Mouse (Mus musculus) embryonic facial prominence, embryonic 10.5 days (tissue): Measurements from ENCODE around the gene Abcb10. TPM values are rescaled to one million over a fixed set of nuclear protein-coding genes. Genes with fewer than 3 reads are reported as not detected.
"Not testable (repeated sequence)": the region's sequence is repeated elsewhere in the genome, so short reads cannot be mapped to it uniquely, and the experiment has no call there.

Experiments
- DNase-seq: peaks from one replicate; pipeline ENCODE4 v3.0.0-alpha.2; 2017; ENCODE audit warnings: low spot score
- H3K27ac ChIP-seq: fragments of 300-500 bp; sonication (generic); replicated peaks from 2 replicates; pipeline ENCODE4 v1.5.1; 2016; ENCODE audit warnings: mild to moderate bottlenecking
- H3K27me3 ChIP-seq: fragments of 300-500 bp; sonication (generic); replicated peaks from 2 replicates; pipeline ENCODE4 v1.6.1; 2016; ENCODE audit warnings: low read depth, mild to moderate bottlenecking; ENCODE audit not compliant: poor library complexity, severe bottlenecking
- H3K36me3 ChIP-seq: fragments of 300-500 bp; sonication (generic); replicated peaks from 2 replicates; pipeline ENCODE4 v1.6.1; 2016; ENCODE audit warnings: mild to moderate bottlenecking, moderate library complexity
- H3K4me1 ChIP-seq: fragments of 300-500 bp; sonication (generic); 2 replicates; pipeline ENCODE4 v1.6.1; 2016
- H3K4me3 ChIP-seq: fragments of 300-500 bp; sonication (generic); 2 replicates; pipeline ENCODE4 v1.5.1; 2016; ENCODE audit warnings: mild to moderate bottlenecking, moderate library complexity
- H3K9me3 ChIP-seq: fragments of 300-500 bp; sonication (generic); 2 replicates; pipeline ENCODE4 v1.6.1; 2016; ENCODE audit warnings: mild to moderate bottlenecking
- WGBS: fragments of 180-500 bp; shearing (Covaris S2); methylation state at CpG from one replicate; pipeline ENCODE4 v1.1.7; 2016; 5-methylcytosine and 5-hydroxymethylcytosine counted together
- polyA plus RNA-seq: library from polyadenylated mRNA; unstranded; fragments of >200 nt; fragmentation: Nextera tagmentation; extraction: Ambion mirVana; gene quantifications from 2 replicates; pipeline ENCODE4 v1.2.1, GENCODE M21; 2016

Abcb10 gene
- polyA plus RNA-seq, 1 experiment from 2014 or later = 19.2 TPM

DNA sequence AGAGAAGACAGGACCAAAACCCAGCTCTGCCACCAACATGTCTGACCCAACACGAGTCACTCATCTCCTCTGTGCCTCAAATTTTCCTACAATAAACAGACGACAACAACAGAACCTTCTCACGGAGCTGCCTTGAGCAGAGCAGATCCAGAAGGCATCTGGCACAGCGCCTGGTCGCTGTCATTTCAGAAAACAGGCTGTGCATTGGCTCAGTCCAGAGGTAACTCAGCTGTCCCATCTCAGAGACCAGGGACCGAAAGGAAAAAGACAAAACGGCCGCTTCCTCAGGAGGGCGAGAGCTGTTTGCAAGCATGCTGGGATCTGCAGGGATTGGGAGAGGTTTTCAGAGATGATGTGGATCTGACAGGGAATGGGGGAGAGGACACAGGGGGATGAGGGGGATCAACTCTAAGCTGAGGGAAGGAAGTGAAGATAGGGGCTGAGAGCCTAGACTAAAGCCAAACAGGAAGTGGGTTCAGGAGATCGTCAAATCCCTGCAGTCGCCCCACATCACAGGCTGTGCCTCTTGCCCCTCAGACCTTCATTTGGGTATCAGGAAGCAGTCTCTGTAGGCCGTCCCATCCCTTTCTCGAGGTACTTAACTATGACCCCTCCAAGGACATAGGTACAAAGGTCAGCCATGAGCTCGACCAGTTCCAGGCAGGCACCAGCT lies 4.6 kb downstream of the Abcb10 start:
- no peak for DNase-seq
- Histone ChIP-seq H3K4me1 (peaks cover 25% of the 10 kb centered on the region), H3K4me3 (no peak overlapping the region; the same call in 1 of the 2 replicates), H3K9me3 (no peaks in the 10 kb centered on the region), H3K36me3 (0 out of 2 replicates have a peak, but pooled peaks cover 4% of the 10 kb centered on the region), H3K27me3 (peaks cover 18% of the 10 kb centered on the region), H3K27ac (no peak overlapping the region)
- 72% methylated on average over 14 of the region's 14 CpGs for WGBS

DNA sequence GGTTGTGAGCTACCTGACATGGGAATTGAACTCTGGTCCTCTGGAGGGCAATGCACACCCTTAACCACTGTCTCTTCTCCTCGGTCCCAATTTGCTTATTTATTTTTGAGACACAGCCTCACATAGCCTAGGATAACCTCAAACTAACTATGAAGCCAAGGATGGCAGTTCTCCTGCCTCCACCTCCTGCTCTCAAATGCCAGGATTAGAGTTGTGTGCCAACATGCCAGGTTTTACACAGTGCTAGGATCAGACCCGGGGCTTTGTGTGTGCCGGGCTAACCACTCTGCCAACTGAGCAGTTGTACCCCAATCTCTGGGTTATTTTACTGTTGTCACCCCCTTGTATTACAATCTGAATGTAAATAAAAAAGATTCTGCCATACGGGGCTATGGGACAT lies 5.4 kb downstream of the Abcb10 start:
- Histone ChIP-seq H3K9me3 (no peaks in the 10 kb centered on the region), H3K27ac (no peak overlapping the region), H3K4me3 (no peak overlapping the region), H3K36me3 (0 out of 2 replicates have a peak, but pooled peaks cover 4% of the 10 kb centered on the region), H3K27me3 (peaks cover 18% of the 10 kb centered on the region), H3K4me1 (peaks cover 17% of the 10 kb centered on the region)
- 93% methylated on average over 4 of the region's 4 CpGs for WGBS
- no peak for DNase-seq

DNA sequence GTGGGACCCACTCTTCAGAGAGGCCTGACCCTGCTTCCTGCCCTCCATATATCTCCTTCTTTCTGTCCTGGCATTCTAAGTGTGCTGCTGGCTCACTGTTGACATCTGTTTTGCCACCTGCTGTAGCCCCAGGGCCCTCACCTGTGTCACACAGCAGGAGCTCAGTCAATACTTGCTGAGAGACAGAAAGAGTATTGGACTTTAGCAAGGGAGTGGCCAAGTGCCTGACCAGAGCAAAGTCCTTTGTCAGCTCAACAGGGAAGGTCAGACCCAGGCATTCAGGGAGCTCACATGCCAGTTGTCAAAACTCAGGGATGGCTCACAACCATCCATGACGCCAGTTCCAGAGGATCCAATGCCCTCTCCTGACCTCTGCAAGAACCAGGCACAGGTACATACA lies 9.4 kb downstream of the Abcb10 start:
- Histone ChIP-seq H3K9me3 (no peaks in the 10 kb centered on the region), H3K36me3 (peaks cover 15% of the 10 kb centered on the region; the same call in 1 of the 2 replicates), H3K27me3 (no peaks in the 10 kb centered on the region), H3K4me3 (no peak overlapping the region), H3K4me1 (peaks cover 4% of the 10 kb centered on the region; the same call in 1 of the 2 replicates), H3K27ac (no peak overlapping the region)
- no peak for DNase-seq
- WGBS = 77% methylated on average over 1 of the region's 1 CpGs

GRCm38 (mm10) chr8:123966896-123967295 lies 16.0 kb downstream of the Abcb10 start:
- H3K36me3 ChIP-seq = peaks cover 41% of the 10 kb centered on the region
- H3K4me1 ChIP-seq = no peaks in the 10 kb centered on the region
- DNase-seq = no peak
- no peaks in the 10 kb centered on the region for H3K9me3 ChIP-seq
- H3K27me3 ChIP-seq = no peaks in the 10 kb centered on the region
- 71% methylated on average over 2 of the region's 2 CpGs for WGBS
- no peak overlapping the region for H3K27ac ChIP-seq
- no peak overlapping the region for H3K4me3 ChIP-seq

GRCm38 (mm10) chr8:123961371-123961770 lies 21.6 kb downstream of the Abcb10 start:
- Histone ChIP-seq H3K4me1 (no peaks in the 10 kb centered on the region), H3K9me3 (no peaks in the 10 kb centered on the region), H3K27ac (no peak overlapping the region), H3K36me3 (peaks cover 70% of the 10 kb centered on the region), H3K4me3 (no peak overlapping the region), H3K27me3 (no peaks in the 10 kb centered on the region)
- DNase-seq = no peak
- 74% methylated on average over 1 of the region's 1 CpGs for WGBS

GRCm38 (mm10) chr8:123960556-123960955 lies 22.4 kb downstream of the Abcb10 start:
- not testable (repeated sequence) for DNase-seq, H3K4me1 ChIP-seq, H3K9me3 ChIP-seq, H3K4me3 ChIP-seq, H3K27me3 ChIP-seq, H3K27ac ChIP-seq
- H3K36me3 ChIP-seq = peaks cover 64% of the 10 kb centered on the region
- WGBS = 94% methylated on average over 5 of the region's 5 CpGs

GRCm38 (mm10) chr8:123960056-123960455 lies 22.9 kb downstream of the Abcb10 start:
- Histone ChIP-seq H3K4me1 (no peaks in the 10 kb centered on the region), H3K36me3 (peaks cover 67% of the 10 kb centered on the region), H3K27me3 (no peaks in the 10 kb centered on the region), H3K9me3 (no peaks in the 10 kb centered on the region), H3K4me3 (no peak overlapping the region), H3K27ac (no peak overlapping the region)
- WGBS = 86% methylated on average over 9 of the region's 9 CpGs
- DNase-seq = no peak

GRCm38 (mm10) chr8:123959473-123959872 lies 23.4 kb downstream of the Abcb10 start:
- Histone ChIP-seq H3K4me3 (no peak overlapping the region), H3K36me3 (peaks cover 68% of the 10 kb centered on the region), H3K4me1 (no peaks in the 10 kb centered on the region), H3K27me3 (no peaks in the 10 kb centered on the region), H3K9me3 (no peaks in the 10 kb centered on the region), H3K27ac (no peak overlapping the region)
- WGBS = 91% methylated on average over 6 of the region's 6 CpGs
- DNase-seq = no peak

GRCm38 (mm10) chr8:123958130-123958529 lies 24.8 kb downstream of the Abcb10 start:
- Histone ChIP-seq H3K4me1 (no peaks in the 10 kb centered on the region), H3K27me3 (no peaks in the 10 kb centered on the region), H3K36me3 (peaks cover 72% of the 10 kb centered on the region), H3K9me3 (no peaks in the 10 kb centered on the region), H3K4me3 (no peak overlapping the region), H3K27ac (no peak overlapping the region)
- 80% methylated on average over 17 of the region's 17 CpGs for WGBS
- no peak for DNase-seq

DNA sequence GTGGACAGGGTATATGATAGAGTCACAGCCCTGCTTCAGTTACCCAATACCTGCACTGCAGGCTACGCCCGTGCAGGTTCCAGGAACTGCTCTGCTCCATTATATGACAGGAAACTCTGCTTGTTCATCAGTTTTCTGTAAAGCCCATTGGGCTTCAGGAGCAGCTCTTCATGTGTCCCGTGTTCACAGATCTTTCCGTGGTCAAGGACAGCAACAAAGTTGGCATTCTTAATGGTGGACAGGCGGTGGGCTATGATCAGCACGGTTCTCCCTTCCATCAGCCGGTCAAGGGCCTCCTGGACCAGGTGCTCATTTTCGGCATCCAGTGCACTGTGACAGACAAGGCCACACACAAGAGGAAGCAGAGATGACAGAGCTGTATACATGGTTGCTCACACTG lies 28.7 kb downstream of the Abcb10 start:
- Histone ChIP-seq H3K9me3 (no peaks in the 10 kb centered on the region), H3K4me1 (peaks cover 9% of the 10 kb centered on the region), H3K36me3 (peaks cover 48% of the 10 kb centered on the region), H3K4me3 (no peak overlapping the region), H3K27me3 (no peaks in the 10 kb centered on the region), H3K27ac (no peak overlapping the region)
- no peak for DNase-seq
- WGBS = 92% methylated on average over 8 of the region's 8 CpGs

- Histone ChIP-seq H3K27ac (no peak overlapping the region), H3K9me3 (no peaks in the 10 kb centered on the region), H3K4me3 (no peak overlapping the region), H3K4me1 (peaks cover 9% of the 10 kb centered on the region), H3K36me3 (peaks cover 42% of the 10 kb centered on the region), H3K27me3 (no peaks in the 10 kb centered on the region)
- WGBS = 89% methylated on average over 8 of the region's 8 CpGs
- DNase-seq = no peak
These were observed 29.2 kb downstream of the Abcb10 start for GRCm38 (mm10) chr8:123953686-123954085.

DNA sequence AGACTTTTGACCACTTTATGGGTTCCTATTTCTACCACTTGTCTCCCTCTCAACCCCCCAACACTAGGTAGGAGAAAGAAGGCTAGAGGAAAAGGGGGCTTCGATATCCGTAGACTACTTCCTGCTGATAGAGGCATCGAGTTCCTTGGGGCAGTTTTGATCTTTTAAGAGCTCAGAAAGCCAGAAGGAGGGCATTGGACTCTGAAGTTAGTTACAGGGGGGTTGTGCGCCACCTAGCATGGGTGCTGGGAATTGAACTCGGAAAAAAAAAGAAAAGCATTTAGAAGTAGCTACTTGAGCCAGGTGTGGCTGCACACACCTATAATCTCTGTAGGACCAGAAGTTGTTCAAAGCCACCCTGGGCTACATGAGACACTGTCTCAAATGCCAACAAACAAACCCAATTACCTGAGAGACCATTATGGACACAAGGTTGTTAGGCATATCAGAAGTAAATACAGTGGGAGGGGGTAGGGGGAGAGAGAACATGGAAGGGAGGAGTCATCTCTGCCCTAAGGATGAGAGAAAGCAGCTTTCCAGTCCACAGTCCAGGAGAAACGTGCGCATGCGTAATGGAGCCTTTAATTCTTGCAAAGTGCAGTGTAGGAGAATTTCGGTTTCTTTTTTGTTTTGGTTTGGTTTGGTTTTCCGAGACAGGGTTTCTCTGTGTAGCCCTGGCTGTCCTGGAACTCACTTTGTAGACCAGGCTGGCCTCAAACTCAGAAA lies 32.7 kb downstream of the Abcb10 start:
- Histone ChIP-seq H3K9me3 (no peaks in the 10 kb centered on the region), H3K36me3 (peaks cover 41% of the 10 kb centered on the region), H3K4me3 (peak overlapping the region; percentile 75), H3K4me1 (peaks cover 18% of the 10 kb centered on the region), H3K27ac (peak overlapping the region; percentile 89), H3K27me3 (no peaks in the 10 kb centered on the region)
- peak; percentile 65 for DNase-seq
- whole genome bisulfite sequencing = 32% methylated on average over 10 of the region's 10 CpGs

DNA sequence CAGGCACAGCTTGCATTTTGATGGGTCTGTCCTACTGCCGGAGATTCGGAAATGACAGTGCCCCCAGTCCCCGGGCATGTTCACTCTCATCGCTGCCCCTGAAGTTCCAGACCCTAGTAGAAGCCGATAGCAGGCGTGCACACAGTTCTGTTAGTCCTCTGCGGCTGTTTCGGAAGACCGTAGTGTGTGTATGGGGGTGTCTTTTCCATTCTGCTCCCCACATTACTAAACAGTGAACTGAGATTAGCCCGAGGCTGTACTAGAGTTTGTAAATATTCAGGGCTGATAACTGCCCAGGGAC lies 33.3 kb downstream of the Abcb10 start:
- H3K36me3 ChIP-seq = peaks cover 42% of the 10 kb centered on the region
- 4% methylated on average over 10 of the region's 10 CpGs for WGBS
- H3K27ac ChIP-seq = peak overlapping the region; percentile 89
- DNase-seq = no peak
- no peaks in the 10 kb centered on the region for H3K9me3 ChIP-seq
- H3K27me3 ChIP-seq = no peaks in the 10 kb centered on the region
- peaks cover 18% of the 10 kb centered on the region for H3K4me1 ChIP-seq
- peak overlapping the region; percentile 75 for H3K4me3 ChIP-seq
